Mouse (Mus musculus): ENCODE measurements around the gene Ssbp2. TPM values are rescaled to one million over a fixed set of nuclear protein-coding genes. Genes with fewer than 3 reads are reported as not detected.

Ssbp2 gene
- polyA plus RNA-seq, 1 experiment, result 2.5 TPM

DNA sequence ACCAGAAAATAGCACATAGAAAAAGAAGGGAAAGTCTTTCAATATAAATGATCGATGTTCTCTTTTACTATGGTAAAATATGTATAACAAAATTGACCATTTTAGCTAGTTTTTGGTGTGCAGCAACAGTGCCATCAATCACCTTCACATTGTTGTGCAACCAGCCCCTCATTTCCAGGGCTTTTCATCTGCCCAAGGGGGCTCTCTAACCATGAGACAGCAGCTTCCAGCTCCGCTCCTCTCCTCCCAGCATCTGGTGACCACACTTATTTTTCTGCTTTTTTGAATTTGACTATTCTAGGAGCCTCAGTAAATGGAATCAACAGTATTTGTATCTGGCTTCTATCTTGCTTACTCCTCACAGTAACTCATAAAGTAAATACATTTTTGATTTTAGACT is 11.9 kb downstream of the Ssbp2 start:
- peaks cover 70% of the 10 kb centered on the region for H3K4me1 ChIP-seq (ENCODE audit: control insufficient read depth)
- H3K4me3 ChIP-seq (replicated peaks), result no peak overlapping the region
- TF ChIP-seq TAL1 (IDR thresholded peaks at IDR 0.05; ENCODE audit: low read length) (no peak), GATA1 (IDR thresholded peaks at IDR 0.05; ENCODE audit: low read length) (no peak)

DNA sequence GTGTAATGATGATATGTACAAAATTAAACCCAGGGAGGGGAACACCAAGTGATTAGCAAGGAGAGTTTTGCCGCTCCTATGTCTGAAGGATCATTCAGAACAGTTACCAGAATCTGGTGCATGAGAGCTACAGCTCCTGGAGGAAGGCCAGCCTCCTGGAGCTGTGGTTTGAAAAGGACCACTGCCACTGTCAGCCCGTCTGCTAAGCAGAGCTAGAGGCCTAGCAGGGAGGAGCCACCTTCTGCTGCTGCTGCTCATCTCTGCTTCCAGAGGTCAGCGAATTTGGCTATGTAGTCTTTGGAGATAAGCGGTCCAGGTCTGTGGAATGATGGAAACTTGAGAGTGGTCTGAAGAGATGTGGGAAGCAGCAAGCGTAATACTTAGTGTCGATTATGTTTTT is 13.4 kb downstream of the Ssbp2 start:
- Histone ChIP-seq H3K4me3 (replicated peaks) (peak overlapping the region; percentile 9), H3K9me3 (ENCODE audit: control insufficient read depth, low read length) (peaks cover 8% of the 10 kb centered on the region), H3K27me3 (ENCODE audit: control insufficient read depth) (no peaks in the 10 kb centered on the region), H3K36me3 (ENCODE audit: control insufficient read depth) (peaks cover 25% of the 10 kb centered on the region), H3K4me1 (ENCODE audit: control insufficient read depth) (peaks cover 75% of the 10 kb centered on the region)
- TF ChIP-seq GATA1 (IDR thresholded peaks at IDR 0.05; ENCODE audit: low read length), result no peak
- no peak for TF ChIP-seq TAL1 (IDR thresholded peaks at IDR 0.05; ENCODE audit: low read length)

More for the DNA sequence above, 11.9 kb downstream of the Ssbp2 start:
- Histone ChIP-seq H3K36me3 (ENCODE audit: control insufficient read depth) (peaks cover 23% of the 10 kb centered on the region), H3K27me3 (ENCODE audit: control insufficient read depth) (no peaks in the 10 kb centered on the region), H3K9me3 (ENCODE audit: control insufficient read depth, low read length) (peaks cover 8% of the 10 kb centered on the region)

DNA sequence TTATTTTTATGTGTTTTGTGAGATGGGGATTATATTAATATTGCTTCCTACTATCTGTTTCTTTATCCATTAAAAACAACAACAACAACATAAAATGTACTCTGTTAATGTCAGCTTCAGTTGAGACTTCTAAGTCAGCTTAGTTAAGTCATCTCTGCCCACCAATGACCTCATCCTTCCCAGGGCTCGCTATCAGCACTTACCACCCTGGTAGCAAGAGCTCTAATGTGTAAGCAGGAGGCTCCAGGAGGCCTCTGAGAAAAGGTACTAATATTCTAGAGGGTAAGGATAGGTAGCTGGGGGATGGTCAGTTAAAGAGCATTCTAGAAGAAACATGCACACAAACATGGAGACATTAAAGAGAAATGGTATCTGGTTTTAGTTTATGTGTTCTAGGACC is 13.9 kb downstream of the Ssbp2 start:
- Histone ChIP-seq H3K9me3 (ENCODE audit: control insufficient read depth, low read length) (peaks cover 8% of the 10 kb centered on the region), H3K4me3 (replicated peaks) (peak overlapping the region; percentile 38), H3K27me3 (ENCODE audit: control insufficient read depth) (no peaks in the 10 kb centered on the region), H3K4me1 (ENCODE audit: control insufficient read depth) (peaks cover 74% of the 10 kb centered on the region), H3K36me3 (ENCODE audit: control insufficient read depth) (peaks cover 25% of the 10 kb centered on the region)
- TF ChIP-seq TAL1 (IDR thresholded peaks at IDR 0.05; ENCODE audit: low read length) (peak; percentile 58; the same call in 2 of the 3 replicates), GATA1 (IDR thresholded peaks at IDR 0.05; ENCODE audit: low read length) (no peak)

- H3K4me1 ChIP-seq (ENCODE audit: control insufficient read depth), result peaks cover 69% of the 10 kb centered on the region
- peaks cover 26% of the 10 kb centered on the region for H3K36me3 ChIP-seq (ENCODE audit: control insufficient read depth)
- no peak for TF ChIP-seq GATA1 (IDR thresholded peaks at IDR 0.05; ENCODE audit: low read length)
- no peak for TF ChIP-seq TAL1 (IDR thresholded peaks at IDR 0.05; ENCODE audit: low read length)
- H3K4me3 ChIP-seq (replicated peaks), result no peak overlapping the region
- H3K27me3 ChIP-seq (ENCODE audit: control insufficient read depth), result no peaks in the 10 kb centered on the region
- peaks cover 8% of the 10 kb centered on the region for H3K9me3 ChIP-seq (ENCODE audit: control insufficient read depth, low read length)
These were observed 15.8 kb downstream of the Ssbp2 start for GRCm38 (mm10) chr13:91475888-91476287.

DNA sequence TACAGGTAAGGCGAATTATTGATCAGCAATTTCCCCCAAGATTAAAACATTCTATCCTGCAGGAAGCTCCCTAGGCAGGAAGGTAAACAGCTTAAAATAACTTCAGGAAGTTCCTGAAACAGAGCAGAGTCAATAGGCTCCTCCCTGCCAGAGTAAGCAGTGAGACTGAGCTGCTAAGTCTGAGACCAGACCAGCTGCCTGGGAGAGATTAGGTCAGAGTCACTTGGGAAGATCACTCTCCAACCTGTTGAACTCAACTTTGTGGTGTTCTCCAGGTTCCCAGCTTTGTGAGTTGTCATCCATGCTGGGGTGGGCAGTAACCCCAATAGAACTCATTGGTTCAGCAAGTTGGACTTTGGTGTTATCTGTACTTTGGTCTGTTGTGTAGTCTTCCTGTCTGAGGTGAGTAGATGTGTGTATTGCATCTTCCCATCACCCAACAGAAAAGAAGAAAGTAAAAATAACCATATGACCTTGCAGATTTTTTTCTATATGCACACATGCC is 16.6 kb downstream of the Ssbp2 start:
- H3K4me3 ChIP-seq (replicated peaks), result no peak overlapping the region
- peaks cover 62% of the 10 kb centered on the region for H3K4me1 ChIP-seq (ENCODE audit: control insufficient read depth)
- peaks cover 8% of the 10 kb centered on the region for H3K9me3 ChIP-seq (ENCODE audit: control insufficient read depth, low read length)
- H3K27me3 ChIP-seq (ENCODE audit: control insufficient read depth), result no peaks in the 10 kb centered on the region
- peaks cover 22% of the 10 kb centered on the region for H3K36me3 ChIP-seq (ENCODE audit: control insufficient read depth)
- TF ChIP-seq TAL1 (IDR thresholded peaks at IDR 0.05; ENCODE audit: low read length) (peak; percentile 44; the same call in 2 of the 3 replicates), GATA1 (IDR thresholded peaks at IDR 0.05; ENCODE audit: low read length) (no peak; the same call in 1 of the 2 replicates)

- TF ChIP-seq TAL1 (IDR thresholded peaks at IDR 0.05; ENCODE audit: low read length), result no peak
- no peak overlapping the region for H3K4me3 ChIP-seq (replicated peaks)
- peaks cover 49% of the 10 kb centered on the region for H3K4me1 ChIP-seq (ENCODE audit: control insufficient read depth)
- H3K36me3 ChIP-seq (ENCODE audit: control insufficient read depth), result peaks cover 19% of the 10 kb centered on the region
- H3K9me3 ChIP-seq (ENCODE audit: control insufficient read depth, low read length), result peaks cover 8% of the 10 kb centered on the region
- H3K27me3 ChIP-seq (ENCODE audit: control insufficient read depth), result no peaks in the 10 kb centered on the region
These were observed 17.9 kb downstream of the Ssbp2 start for GRCm38 (mm10) chr13:91478011-91478410.

DNA sequence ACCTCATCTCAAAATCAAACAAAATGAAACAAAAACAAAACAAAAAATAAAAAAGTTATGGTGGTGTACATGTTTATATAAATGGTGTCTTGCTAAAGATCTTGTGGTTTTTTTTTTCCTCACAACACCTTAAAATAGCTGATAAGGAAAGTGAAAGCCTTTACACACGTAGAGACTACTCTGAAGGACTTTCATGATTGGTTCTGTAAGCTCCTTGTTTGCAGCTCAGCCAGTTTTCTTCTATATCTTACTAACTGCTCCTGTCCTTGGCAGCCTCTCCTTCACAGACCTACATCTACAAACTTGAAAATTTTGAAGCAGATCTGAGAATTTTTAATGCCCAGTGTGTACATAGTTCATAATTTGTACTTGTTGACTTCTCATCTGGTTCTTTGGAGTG is 24.2 kb downstream of the Ssbp2 start:
- peaks cover 18% of the 10 kb centered on the region for H3K4me1 ChIP-seq (ENCODE audit: control insufficient read depth)
- TF ChIP-seq TAL1 (IDR thresholded peaks at IDR 0.05; ENCODE audit: low read length) (no peak), GATA1 (IDR thresholded peaks at IDR 0.05; ENCODE audit: low read length) (no peak)
- H3K36me3 ChIP-seq (ENCODE audit: control insufficient read depth), result peaks cover 3% of the 10 kb centered on the region
- H3K27me3 ChIP-seq (ENCODE audit: control insufficient read depth), result no peaks in the 10 kb centered on the region
- no peaks in the 10 kb centered on the region for H3K9me3 ChIP-seq (ENCODE audit: control insufficient read depth, low read length)
- H3K4me3 ChIP-seq (replicated peaks), result no peak overlapping the region

- Histone ChIP-seq H3K27me3 (ENCODE audit: control insufficient read depth) (no peaks in the 10 kb centered on the region), H3K9me3 (ENCODE audit: control insufficient read depth, low read length) (no peaks in the 10 kb centered on the region), H3K4me3 (replicated peaks) (no peak overlapping the region), H3K36me3 (ENCODE audit: control insufficient read depth) (peaks cover 17% of the 10 kb centered on the region), H3K4me1 (ENCODE audit: control insufficient read depth) (peaks cover 15% of the 10 kb centered on the region)
- TF ChIP-seq GATA1 (IDR thresholded peaks at IDR 0.05; ENCODE audit: low read length) (no peak), TAL1 (IDR thresholded peaks at IDR 0.05; ENCODE audit: low read length) (no peak)
These were observed 32.0 kb downstream of the Ssbp2 start for GRCm38 (mm10) chr13:91492133-91492532.

DNA sequence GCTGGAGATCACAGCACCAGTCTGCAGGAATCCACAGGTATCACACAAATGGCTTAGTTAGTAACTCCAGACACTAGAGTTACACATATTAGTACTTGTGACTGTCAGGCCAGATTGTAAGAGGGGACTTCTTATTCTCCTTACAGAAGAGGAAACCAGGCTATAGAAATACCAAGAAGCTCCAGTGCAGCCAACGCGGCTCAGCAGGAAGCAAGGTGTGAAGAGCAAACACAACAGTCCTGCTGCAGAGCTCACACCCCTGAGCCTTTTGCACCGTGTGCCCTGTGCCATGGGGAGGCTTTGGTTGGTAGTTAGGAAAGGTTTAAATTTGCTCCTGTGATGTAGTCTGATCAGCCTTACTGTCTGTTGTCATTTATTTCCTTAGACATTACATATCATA is 37.0 kb downstream of the Ssbp2 start:
- no peaks in the 10 kb centered on the region for H3K27me3 ChIP-seq (ENCODE audit: control insufficient read depth)

GRCm38 (mm10) chr13:91501735-91502134 is 41.7 kb downstream of the Ssbp2 start:
- no peaks in the 10 kb centered on the region for H3K27me3 ChIP-seq (ENCODE audit: control insufficient read depth)
- no peak overlapping the region for H3K4me3 ChIP-seq (replicated peaks)
- H3K36me3 ChIP-seq (ENCODE audit: control insufficient read depth), result peaks cover 15% of the 10 kb centered on the region
- peaks cover 6% of the 10 kb centered on the region for H3K4me1 ChIP-seq (ENCODE audit: control insufficient read depth)
- TF ChIP-seq TAL1 (IDR thresholded peaks at IDR 0.05; ENCODE audit: low read length), result no peak
- TF ChIP-seq GATA1 (IDR thresholded peaks at IDR 0.05; ENCODE audit: low read length), result no peak
- no peaks in the 10 kb centered on the region for H3K9me3 ChIP-seq (ENCODE audit: control insufficient read depth, low read length)

More for the DNA sequence above, 37.0 kb downstream of the Ssbp2 start:
- peaks cover 27% of the 10 kb centered on the region for H3K36me3 ChIP-seq (ENCODE audit: control insufficient read depth)
- H3K4me1 ChIP-seq (ENCODE audit: control insufficient read depth), result peaks cover 6% of the 10 kb centered on the region
- H3K9me3 ChIP-seq (ENCODE audit: control insufficient read depth, low read length), result no peaks in the 10 kb centered on the region
- H3K4me3 ChIP-seq (replicated peaks), result no peak overlapping the region
- TF ChIP-seq TAL1 (IDR thresholded peaks at IDR 0.05; ENCODE audit: low read length) (no peak), GATA1 (IDR thresholded peaks at IDR 0.05; ENCODE audit: low read length) (no peak)

Data from erythroblast, embryonic 14.5 days (primary cell).